Mouse (Mus musculus) splenic B cell, adult 2 months (primary cell): ENCODE measurements around the gene Lat2.

ENCODE experiments used
- DNase-seq: peaks from one replicate; pipeline ENCODE4 v3.0.0-alpha.2; 2011; ENCODE audit warnings: low read depth, low spot score
- H3K27me3 ChIP-seq: 2 replicates; pipeline ENCODE4 v1.6.1; 2012; ENCODE audit warnings: mild to moderate bottlenecking, low read length, moderate library complexity, mixed read lengths; ENCODE audit not compliant: control insufficient read depth, poor library complexity, insufficient read depth, severe bottlenecking
- H3K36me3 ChIP-seq: 2 replicates; pipeline ENCODE4 v1.6.1; 2012; ENCODE audit warnings: mild to moderate bottlenecking, low read length, moderate library complexity, mixed read lengths; ENCODE audit not compliant: control insufficient read depth, poor library complexity, insufficient read depth, severe bottlenecking

Lat2 gene

DNA sequence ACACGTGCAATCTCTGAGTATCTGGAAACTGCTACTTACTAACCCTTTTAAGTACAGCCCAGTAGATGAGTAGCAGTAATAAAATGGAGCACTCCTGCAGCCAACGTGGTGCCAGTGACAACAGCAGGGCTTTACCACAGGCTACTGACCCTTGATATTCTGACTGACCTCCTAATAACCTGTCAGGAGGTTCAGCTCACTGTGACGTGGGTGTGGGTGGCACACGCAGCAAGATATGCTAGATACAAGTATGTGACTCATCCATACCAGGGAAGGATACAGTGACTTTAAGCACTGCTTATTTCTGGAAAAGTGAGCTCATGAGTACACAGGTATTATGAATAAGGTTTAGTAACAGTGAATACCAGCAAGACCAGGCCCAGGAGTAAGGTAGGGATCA is 14.7 kb upstream of the Lat2 start:
- peaks cover 12% of the 10 kb centered on the region for H3K36me3 ChIP-seq
- no peak for DNase-seq
- no peaks in the 10 kb centered on the region for H3K27me3 ChIP-seq

DNA sequence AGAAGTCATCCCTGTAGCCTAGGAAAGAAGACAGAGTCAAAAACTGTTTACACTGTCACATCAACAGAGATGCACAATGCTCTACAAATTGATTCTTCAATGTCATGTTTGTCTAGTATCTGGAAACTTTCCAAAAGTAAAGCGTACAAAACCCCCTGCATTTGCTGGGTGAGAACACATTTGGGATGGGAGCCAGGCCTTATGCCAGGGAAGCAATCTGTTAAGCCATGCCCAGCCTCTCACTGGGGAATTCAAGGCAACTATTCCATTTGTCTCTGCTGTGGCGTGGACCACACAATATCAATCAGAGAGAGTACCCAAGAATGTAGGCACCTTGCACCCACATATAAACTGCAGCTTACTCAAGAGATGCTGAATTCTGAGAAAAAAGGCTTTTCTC is 7.2 kb upstream of the Lat2 start:
- H3K36me3 ChIP-seq = peaks cover 28% of the 10 kb centered on the region
- H3K27me3 ChIP-seq = no peaks in the 10 kb centered on the region
- no peak for DNase-seq

DNA sequence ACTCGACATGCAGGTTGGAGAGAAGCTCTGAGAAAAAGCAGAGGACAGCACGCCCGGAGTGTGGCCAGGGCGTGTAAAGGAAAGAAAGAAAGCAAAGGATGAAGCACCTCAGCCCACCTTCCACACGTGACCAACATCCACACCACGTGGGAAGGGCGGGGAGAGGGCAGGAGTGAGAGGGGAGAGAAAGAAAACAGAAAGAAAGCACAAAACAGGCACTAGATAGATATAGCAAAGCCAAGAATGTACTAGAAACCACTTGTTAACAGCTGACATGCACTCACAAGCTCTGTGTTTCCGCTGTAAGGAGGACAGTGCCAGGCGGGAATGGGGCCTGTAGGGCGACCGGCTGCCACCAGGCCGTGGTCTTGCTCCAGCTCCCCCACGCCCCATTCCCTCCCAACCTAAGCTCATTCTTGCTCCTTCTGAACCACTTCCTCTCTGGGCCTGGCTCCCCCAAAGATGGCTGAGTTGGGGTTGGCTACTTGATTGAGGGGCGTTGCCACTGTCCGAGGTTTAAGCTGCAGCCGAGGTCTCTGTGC is 6.3 kb upstream of the Lat2 start:
- no peak for DNase-seq
- H3K36me3 ChIP-seq = peaks cover 22% of the 10 kb centered on the region
- no peaks in the 10 kb centered on the region for H3K27me3 ChIP-seq

DNA sequence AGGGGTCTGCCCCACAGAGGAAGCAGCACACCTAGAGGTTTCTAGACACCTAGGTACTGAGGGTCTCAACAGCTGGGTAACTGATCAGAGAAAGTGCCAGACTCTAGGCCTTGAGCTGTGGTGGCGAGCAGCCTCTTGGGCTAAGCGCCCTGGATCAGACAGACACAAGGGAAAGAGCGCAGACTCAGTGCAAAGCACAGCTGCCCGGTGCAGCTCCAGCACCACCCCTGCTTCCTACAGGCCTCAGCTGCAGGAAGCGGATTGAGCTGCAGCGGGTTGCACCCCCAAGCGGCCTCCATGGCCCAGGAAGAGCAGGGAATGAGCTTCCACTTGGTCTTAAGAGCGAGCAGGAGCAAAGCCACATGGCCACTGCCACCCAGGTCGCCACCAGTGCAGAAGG is 5.6 kb upstream of the Lat2 start:
- H3K36me3 ChIP-seq = peaks cover 21% of the 10 kb centered on the region
- H3K27me3 ChIP-seq = no peaks in the 10 kb centered on the region
- DNase-seq = no peak

DNA sequence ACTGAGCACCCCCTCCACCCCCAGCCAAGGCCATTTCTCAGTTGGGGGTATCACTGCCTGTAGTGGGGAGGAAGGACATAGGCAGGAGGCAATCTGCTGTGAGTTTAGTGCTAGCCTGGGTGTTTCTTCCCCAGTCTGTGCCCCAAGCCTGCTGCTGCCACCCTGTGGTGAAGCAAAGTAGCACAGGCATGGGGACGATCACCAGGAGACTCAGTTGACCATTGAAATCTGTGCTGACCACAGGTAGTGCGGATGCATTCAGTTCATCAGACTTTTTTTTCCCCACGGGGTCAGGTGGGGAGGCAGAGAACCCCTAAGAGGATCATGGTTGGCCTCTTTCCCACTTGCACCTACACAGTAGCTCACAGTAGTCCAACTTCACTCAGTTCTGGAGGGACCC is 2.2 kb upstream of the Lat2 start:
- peaks cover 11% of the 10 kb centered on the region for H3K36me3 ChIP-seq
- H3K27me3 ChIP-seq = no peaks in the 10 kb centered on the region
- DNase-seq = peak; percentile 81

DNA sequence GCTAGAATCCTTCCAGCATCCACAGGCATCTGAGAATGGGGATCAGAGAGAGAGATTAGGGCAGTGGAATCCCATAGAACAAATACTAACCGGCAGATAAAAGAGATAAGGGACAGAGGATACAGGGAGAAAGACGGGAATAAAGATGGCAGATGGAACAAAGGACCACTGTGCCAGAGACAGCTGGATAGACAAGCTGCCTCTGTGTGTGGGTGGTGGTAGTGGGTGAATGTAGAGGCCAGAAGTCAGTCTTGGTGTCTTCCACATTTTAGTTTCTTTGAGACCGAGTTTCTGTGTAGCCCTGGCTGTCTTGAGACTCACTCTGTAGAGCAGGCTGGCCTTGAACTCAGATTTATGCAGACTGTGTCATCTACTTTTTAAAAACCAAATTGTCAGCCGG is 955 bp upstream of the Lat2 start:
- Histone ChIP-seq H3K27me3 (no peaks in the 10 kb centered on the region), H3K36me3 (peaks cover 4% of the 10 kb centered on the region)
- DNase-seq = no peak

DNA sequence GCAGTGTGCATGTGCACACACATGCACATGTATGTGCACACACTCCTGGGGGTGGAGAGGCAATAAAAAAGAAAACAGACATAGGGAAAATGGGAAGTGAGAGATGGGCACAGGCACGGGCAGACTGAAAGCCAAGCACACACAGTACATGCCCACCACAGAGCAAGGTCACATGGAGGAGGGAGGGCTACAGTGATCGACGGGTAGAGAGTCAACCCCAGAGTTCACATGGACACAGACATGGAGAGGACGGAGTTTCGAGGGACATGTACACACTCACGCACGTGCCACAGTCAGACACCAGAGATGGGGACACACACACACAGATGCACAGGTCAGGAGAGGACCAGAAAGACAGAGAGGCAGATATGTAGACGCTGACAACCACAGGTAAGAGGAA is 555 bp upstream of the Lat2 start:
- peak; percentile 23 for DNase-seq
- Histone ChIP-seq H3K36me3 (peaks cover 4% of the 10 kb centered on the region; the same call in 1 of the 2 replicates), H3K27me3 (no peaks in the 10 kb centered on the region)

DNA sequence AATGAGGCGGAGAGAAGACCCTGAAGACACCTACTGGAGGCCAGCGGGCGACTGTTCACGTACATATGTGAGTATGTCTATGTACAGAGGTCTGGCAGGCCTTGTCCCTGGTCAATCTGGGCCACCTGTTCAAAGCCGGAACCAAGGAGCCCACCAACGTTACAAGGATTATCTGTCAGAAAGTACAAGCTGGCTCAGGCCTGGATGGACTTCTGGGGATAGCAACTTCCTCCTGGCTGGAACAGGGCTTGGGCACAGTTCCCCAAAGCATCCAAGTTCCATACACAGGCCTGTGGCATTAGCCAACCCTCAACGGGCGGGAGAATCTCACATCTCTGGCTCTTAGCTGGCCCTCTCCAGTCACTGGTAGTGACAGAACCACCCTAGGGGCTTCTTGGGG is 529 bp downstream of the Lat2 start:
- Histone ChIP-seq H3K36me3 (peaks cover 4% of the 10 kb centered on the region; the same call in 1 of the 2 replicates), H3K27me3 (no peaks in the 10 kb centered on the region)
- peak; percentile 32 for DNase-seq

DNA sequence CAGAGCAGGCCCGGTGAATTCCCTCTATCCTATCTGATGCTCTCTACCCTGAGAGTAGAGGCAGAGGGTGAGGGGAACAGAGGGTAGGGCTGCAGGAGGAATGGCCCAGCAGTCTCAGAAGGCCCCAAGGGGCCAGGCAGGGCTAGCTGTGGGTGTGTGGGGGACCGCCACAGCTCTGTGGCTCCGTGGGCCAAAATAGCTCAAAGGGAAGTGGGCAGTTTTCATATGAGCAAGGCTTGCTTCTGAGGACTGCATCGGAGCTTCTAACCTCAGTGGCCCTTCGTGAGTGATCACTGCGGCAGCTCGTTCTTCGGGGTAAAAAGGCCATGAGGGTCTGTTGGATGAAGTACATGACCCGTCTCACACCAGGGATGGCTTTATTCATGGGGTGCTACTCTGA is 1.1 kb downstream of the Lat2 start:
- no peaks in the 10 kb centered on the region for H3K27me3 ChIP-seq
- peak; percentile 82 for DNase-seq
- H3K36me3 ChIP-seq = no peaks in the 10 kb centered on the region; the same call in 1 of the 2 replicates

DNA sequence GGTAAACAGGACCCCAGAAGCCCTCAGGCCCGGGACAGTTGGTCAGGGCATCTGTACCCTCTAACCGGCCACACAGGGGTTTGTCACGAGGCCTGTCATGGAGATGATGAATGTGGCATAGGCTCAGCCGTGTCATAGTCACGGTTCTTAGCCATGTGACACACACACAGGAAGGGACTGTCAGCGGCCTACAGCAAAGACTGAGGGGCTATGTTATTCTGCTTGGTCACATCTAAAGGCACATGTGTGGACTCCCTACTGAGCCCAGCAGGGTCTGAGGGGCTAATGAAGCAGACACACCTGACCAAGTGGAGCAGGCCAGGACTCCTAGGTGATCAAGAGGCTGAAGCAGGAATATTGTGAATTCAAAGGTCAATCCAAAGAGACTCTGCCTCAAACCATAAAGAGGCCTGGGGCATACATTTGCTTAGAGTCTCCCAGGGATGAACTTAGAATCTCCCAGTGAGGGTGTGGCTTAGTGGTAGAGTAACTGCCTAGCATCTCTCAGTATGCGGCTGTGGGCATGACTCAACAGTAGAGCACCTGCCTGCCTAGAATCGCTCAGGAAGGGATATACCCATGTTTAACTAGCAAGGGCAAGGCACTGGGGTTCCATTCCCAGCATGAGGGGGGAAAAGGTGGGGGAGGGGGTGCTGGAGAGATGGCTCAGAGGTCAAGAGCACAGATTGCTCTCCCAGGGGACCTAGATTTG is 2.9 kb downstream of the Lat2 start:
- DNase-seq = peak; percentile 73
- no peaks in the 10 kb centered on the region for H3K27me3 ChIP-seq
- peaks cover 3% of the 10 kb centered on the region for H3K36me3 ChIP-seq

DNA sequence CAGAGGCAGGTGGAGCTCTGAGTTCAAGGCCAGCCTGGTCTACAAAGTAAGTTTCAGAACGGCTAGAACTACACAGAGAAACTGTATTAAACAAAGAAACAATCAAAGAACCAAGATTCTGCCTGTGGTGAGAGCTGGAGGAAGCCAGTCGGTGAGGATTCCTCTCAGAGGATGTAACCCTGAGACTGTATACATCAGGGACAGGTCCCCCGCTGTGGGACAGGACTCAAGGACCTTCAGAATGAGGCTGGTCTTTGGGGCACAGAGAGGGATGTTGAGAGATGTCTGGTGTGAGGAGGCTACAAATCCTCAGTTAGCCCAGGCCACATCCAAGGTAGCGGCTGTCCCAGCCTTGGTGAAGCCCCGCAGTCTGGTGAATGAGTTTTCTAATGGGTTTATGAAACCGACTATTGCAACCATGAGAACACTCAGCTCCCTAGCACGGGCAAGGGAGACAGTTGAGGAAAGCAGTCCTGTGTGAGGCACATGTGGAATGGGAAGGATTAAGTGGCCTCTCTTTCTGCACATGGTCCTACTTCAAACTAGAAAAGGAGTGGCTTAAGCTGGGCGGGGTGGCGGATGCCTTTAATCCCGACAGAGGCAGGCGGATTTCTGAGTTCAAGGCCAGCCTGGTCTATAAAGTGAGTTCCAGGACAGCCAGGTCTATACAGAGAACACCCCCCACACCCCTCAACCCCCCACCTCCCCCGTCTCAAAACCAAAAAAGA is 4.7 kb downstream of the Lat2 start:
- DNase-seq = no peak
- Histone ChIP-seq H3K36me3 (peaks cover 6% of the 10 kb centered on the region), H3K27me3 (no peaks in the 10 kb centered on the region)

DNA sequence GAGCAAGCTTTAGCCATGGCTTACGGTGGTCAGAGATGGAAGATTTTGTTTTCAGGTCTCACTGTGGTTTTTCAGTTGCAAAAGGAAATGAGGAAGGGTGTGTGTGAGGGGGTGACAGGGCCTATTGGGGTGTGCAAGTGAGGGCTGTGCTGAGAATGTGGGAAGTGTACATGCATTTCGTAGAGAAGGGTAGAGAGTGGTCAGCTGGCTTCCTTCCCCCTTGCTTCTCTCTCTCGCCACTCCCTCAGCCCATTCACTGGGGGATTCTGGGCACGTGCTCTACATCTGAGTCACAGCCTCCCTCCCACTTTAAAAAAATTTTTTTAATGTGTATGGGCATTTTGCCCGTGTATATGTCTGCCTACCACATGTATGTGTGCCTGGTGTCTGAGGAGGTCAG is 7.7 kb downstream of the Lat2 start:
- DNase-seq = peak; percentile 80
- Histone ChIP-seq H3K27me3 (no peaks in the 10 kb centered on the region), H3K36me3 (peaks cover 8% of the 10 kb centered on the region)

DNA sequence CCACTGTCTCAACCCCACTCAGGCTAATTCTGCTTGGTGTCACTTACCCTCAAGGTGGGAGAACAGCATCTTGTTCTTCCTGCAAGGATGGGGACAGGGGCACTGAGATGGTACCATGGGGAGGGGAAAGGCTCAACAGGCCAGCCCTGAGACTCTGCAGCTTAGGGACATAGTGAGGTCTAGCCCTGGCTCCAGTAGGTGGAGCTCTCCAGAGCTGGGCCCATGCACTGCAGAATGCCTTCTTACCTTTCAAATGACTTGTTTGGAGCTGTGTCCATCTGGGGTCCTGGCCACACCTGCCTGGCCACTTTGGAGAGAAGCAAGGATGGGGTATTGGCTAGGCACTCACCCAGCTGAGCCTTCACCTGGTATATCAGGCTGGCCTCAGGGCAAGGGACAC is 8.5 kb downstream of the Lat2 start:
- Histone ChIP-seq H3K27me3 (no peaks in the 10 kb centered on the region), H3K36me3 (peaks cover 8% of the 10 kb centered on the region)
- peak; percentile 40 for DNase-seq

DNA sequence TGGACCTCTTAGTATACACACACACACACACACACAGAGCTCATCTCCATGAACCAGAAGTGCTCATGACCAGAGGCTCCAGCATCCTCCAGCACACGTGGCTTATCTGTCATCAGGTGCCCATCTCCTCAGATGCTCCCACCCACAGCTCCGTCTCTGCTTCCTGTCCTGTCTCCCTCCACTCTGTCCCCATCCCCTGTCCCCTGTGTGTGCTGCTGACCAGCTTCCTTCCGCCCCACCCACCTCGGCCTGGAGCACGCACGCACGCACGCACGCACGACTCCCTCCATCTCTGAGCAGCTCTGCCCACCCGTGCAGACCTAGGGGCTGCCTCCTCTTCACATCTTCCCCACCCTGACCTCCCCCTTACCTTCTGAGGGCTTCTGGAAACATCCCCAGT is 10.4 kb downstream of the Lat2 start:
- Histone ChIP-seq H3K27me3 (no peaks in the 10 kb centered on the region), H3K36me3 (peaks cover 13% of the 10 kb centered on the region)
- DNase-seq = no peak

DNA sequence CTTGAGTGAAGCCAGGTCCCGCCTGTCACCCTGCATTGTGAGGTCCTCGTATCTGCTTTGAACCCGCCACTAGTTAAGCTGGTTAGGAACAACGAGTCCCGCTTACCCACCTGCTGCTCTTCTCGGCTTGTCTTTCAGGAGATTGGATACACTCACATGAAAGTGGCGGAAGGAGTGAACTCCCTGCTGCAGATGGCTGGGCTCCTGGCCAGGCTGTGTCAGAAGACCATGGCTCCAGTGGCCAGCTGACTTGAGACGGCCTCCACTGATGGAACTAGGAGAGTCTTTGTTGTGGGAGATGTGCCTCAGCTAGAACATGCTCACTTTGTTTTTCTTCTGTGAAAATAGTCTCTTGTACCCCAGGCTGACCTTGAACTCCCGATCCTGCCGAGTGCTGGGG is 17.1 kb downstream of the Lat2 start:
- Histone ChIP-seq H3K36me3 (peaks cover 17% of the 10 kb centered on the region), H3K27me3 (no peaks in the 10 kb centered on the region)
- DNase-seq = no peak
